Mouse (Mus musculus) lung, postnatal 0 days (tissue): ENCODE data around the gene Manea. TPM values are rescaled to one million over a fixed set of nuclear protein-coding genes. Genes with fewer than 3 reads are reported as not detected.
"Not testable (repeated sequence)": the region's sequence is repeated elsewhere in the genome, so short reads cannot be mapped to it uniquely, and the experiment has no call there.

Experiments
- ATAC-seq: fragments of 200-750 bp; cut with Nextera tagmentation; 2 replicates; pipeline ENCODE4 v1.8.0; 2017; ENCODE audit warnings: moderate library complexity
- DNase-seq: peaks from one replicate; pipeline ENCODE4 v3.0.0-alpha.2; 2016; ENCODE audit warnings: low spot score
- H3K27ac ChIP-seq: fragments of 300-500 bp; sonication (generic); 2 replicates; pipeline ENCODE4 v1.5.1; 2014; ENCODE audit warnings: antibody characterized with exemption, mild to moderate bottlenecking, low read length, mixed read lengths
- H3K27me3 ChIP-seq: fragments of 300-500 bp; sonication (generic); replicated peaks from 2 replicates; pipeline ENCODE4 v1.6.1; 2014; ENCODE audit warnings: low read length, mixed read lengths; ENCODE audit not compliant: insufficient read depth
- H3K36me3 ChIP-seq: fragments of 300-500 bp; sonication (generic); 2 replicates; pipeline ENCODE4 v1.6.1; 2014; ENCODE audit warnings: low read length, mixed read lengths; ENCODE audit not compliant: insufficient read depth
- H3K4me1 ChIP-seq: fragments of 300-500 bp; sonication (generic); 2 replicates; pipeline ENCODE4 v1.6.1; 2014; ENCODE audit warnings: antibody characterized with exemption, low read depth, low read length, mixed read lengths; ENCODE audit not compliant: insufficient read depth
- H3K4me2 ChIP-seq: fragments of 300-500 bp; sonication (generic); replicated peaks from 2 replicates; pipeline ENCODE4 v1.6.1; 2014; ENCODE audit warnings: low read depth, mild to moderate bottlenecking, low read length, moderate library complexity, mixed read lengths
- H3K4me3 ChIP-seq: fragments of 300-500 bp; sonication (generic); 2 replicates; pipeline ENCODE4 v1.5.1; 2014; ENCODE audit warnings: low read depth, low read length
- H3K9ac ChIP-seq: fragments of 300-500 bp; sonication (generic); replicated peaks from 2 replicates; pipeline ENCODE4 v1.6.1; 2014; ENCODE audit warnings: low read depth, mild to moderate bottlenecking
- H3K9me3 ChIP-seq: fragments of 300-500 bp; sonication (generic); 2 replicates; pipeline ENCODE4 v1.6.1; 2016; ENCODE audit warnings: low read length, mixed read lengths
- CTCF ChIP-seq: IDR thresholded peaks from 2 replicates; pipeline ENCODE4 v1.5.1; 2016; ENCODE audit warnings: antibody characterized with exemption, mild to moderate bottlenecking
- EP300 ChIP-seq: IDR thresholded peaks from 2 replicates; pipeline ENCODE4 v1.6.1; 2016; ENCODE audit warnings: antibody characterized with exemption, mild to moderate bottlenecking, control low read depth
- WGBS: fragments of 180-500 bp; shearing (Covaris S2); extraction: QIAGEN DNeasy Blood & Tissue Kit; methylation state at CpG from one replicate; pipeline ENCODE4 v1.1.7; 2014; 5-methylcytosine and 5-hydroxymethylcytosine counted together
- polyA plus RNA-seq: library from polyadenylated mRNA; unstranded; fragments of >200 nt; fragmentation: Nextera tagmentation; extraction: Ambion mirVana; gene quantifications from 2 replicates; pipeline ENCODE4 v1.2.1, GENCODE M21; 2015

Gene Manea
- polyA plus RNA-seq, 1 experiment from 2014 or later: 7.0 TPM

GRCm38 (mm10) chr4:26342346-26342745, 4.3 kb downstream of the Manea start:
- Histone ChIP-seq H3K4me1 (no peaks in the 10 kb centered on the region), H3K9ac (no peak overlapping the region)
- no peak for ATAC-seq

GRCm38 (mm10) chr4:26338604-26339003, 8.1 kb downstream of the Manea start:
- WGBS: 77% methylated on average over 5 of the region's 5 CpGs
- no peaks in the 10 kb centered on the region for H3K4me1 ChIP-seq
- no peaks in the 10 kb centered on the region for H3K9me3 ChIP-seq
- TF ChIP-seq CTCF: no peak
- TF ChIP-seq EP300: no peak
- H3K27ac ChIP-seq: no peak overlapping the region
- H3K4me2 ChIP-seq: no peak overlapping the region
- ATAC-seq (no peak), DNase-seq (no peak)
- no peak overlapping the region for H3K9ac ChIP-seq
- no peaks in the 10 kb centered on the region for H3K27me3 ChIP-seq
- H3K4me3 ChIP-seq: no peak overlapping the region
- no peaks in the 10 kb centered on the region for H3K36me3 ChIP-seq

More at GRCm38 (mm10) chr4:26342346-26342745, 4.3 kb downstream of the Manea start:
- Histone ChIP-seq H3K9me3 (no peaks in the 10 kb centered on the region), H3K4me2 (no peak overlapping the region), H3K27ac (no peak overlapping the region), H3K36me3 (no peaks in the 10 kb centered on the region), H3K27me3 (no peaks in the 10 kb centered on the region), H3K4me3 (no peak overlapping the region)
- DNase-seq: no peak
- TF ChIP-seq EP300 (no peak), CTCF (no peak)

- H3K9ac ChIP-seq: no peak overlapping the region
- 89% methylated on average over 5 of the region's 5 CpGs for WGBS
- H3K27me3 ChIP-seq: no peaks in the 10 kb centered on the region
- H3K27ac ChIP-seq: no peak overlapping the region
- H3K36me3 ChIP-seq: no peaks in the 10 kb centered on the region
- no peak for TF ChIP-seq CTCF
- TF ChIP-seq EP300: no peak
- H3K9me3 ChIP-seq: no peaks in the 10 kb centered on the region
- no peak overlapping the region for H3K4me3 ChIP-seq
- H3K4me1 ChIP-seq: no peaks in the 10 kb centered on the region
- no peak for DNase-seq
- no peak for ATAC-seq
- no peak overlapping the region for H3K4me2 ChIP-seq
Measured at GRCm38 (mm10) chr4:26336563-26336962, 10.1 kb downstream of the Manea start.

DNA sequence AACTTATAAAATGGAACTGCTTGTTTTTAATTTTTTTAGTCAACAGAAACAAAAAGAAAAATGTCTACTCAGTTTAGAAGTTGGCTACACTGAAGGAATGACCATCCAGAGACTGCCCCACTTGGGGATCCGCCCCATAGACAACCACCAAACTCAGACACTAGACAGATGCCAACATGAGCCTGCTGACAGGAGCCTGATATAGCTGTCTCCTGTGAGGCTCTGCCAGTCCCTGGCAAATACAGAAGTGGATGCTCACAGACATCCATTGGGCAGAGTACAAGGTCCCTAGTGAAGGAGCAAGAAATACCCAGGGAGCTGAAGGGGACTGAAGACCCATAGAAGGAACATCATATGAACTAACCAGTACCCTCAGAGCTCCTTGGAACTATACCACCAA, 42.0 kb downstream of the Manea start:
- WGBS: 81% methylated on average over 1 of the region's 1 CpGs
- not testable (repeated sequence) for H3K4me1 ChIP-seq, H3K27me3 ChIP-seq, H3K27ac ChIP-seq, H3K9ac ChIP-seq, H3K9me3 ChIP-seq, H3K4me2 ChIP-seq, H3K4me3 ChIP-seq, H3K36me3 ChIP-seq, ATAC-seq, DNase-seq

- no peak overlapping the region for H3K9ac ChIP-seq
- DNase-seq (no peak), ATAC-seq (no peak)
- 16% methylated on average over 1 of the region's 1 CpGs for WGBS
- H3K4me2 ChIP-seq: no peak overlapping the region
- TF ChIP-seq CTCF (no peak), EP300 (no peak)
- H3K27me3 ChIP-seq: no peaks in the 10 kb centered on the region
- no peaks in the 10 kb centered on the region for H3K4me1 ChIP-seq
- H3K27ac ChIP-seq: no peak overlapping the region
- H3K4me3 ChIP-seq: no peak overlapping the region
- no peaks in the 10 kb centered on the region for H3K36me3 ChIP-seq
- H3K9me3 ChIP-seq: no peaks in the 10 kb centered on the region
Measured at GRCm38 (mm10) chr4:26277112-26277716, 69.5 kb downstream of the Manea start.

DNA sequence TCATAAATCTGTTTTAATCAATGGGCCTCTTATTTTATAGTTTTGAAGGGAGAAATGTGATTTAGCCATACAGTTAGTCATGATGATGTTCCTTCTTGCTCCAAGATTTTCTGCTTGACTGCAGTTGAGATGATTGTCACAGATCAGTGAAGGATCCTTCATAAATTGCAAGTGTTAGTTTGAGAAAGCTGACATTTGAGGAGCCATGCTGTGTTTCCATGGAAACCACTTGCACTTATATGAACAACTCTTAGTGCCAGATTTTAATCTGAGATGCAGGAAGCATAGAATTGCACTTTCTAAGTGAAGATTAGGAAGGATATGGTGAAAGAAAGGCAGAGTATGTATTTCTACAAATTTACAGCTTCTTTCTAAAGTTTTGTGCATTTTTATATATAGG, 70.4 kb downstream of the Manea start:
- Histone ChIP-seq H3K9ac (no peak overlapping the region), H3K27me3 (no peaks in the 10 kb centered on the region), H3K9me3 (no peaks in the 10 kb centered on the region), H3K4me2 (no peak overlapping the region), H3K36me3 (no peaks in the 10 kb centered on the region), H3K27ac (no peak overlapping the region), H3K4me3 (no peak overlapping the region), H3K4me1 (no peaks in the 10 kb centered on the region)
- ATAC-seq (no peak), DNase-seq (no peak)
- TF ChIP-seq EP300 (no peak), CTCF (no peak)

DNA sequence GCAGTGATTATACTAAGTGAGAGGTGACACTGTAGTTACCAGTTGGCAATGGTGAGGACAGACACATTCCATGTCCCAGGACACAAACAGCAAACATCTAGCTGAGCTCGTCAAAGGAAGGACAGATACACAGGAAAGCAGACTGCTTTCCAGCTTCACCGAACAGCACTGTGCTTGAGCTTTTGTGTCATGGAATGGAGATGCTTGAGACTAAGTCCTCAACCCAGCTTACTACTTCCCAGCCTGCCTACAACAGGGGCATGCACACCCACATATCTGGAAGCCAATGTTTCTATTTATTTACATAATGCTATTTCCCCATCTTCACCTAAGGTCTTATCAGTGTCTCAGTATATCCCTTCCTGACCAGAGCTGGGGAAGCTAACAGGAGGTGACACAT, 70.9 kb downstream of the Manea start:
- no peak for DNase-seq
- 51% methylated on average over 2 of the region's 2 CpGs for WGBS
- H3K4me3 ChIP-seq: no peak overlapping the region
- TF ChIP-seq EP300: no peak
- no peak for TF ChIP-seq CTCF
- H3K9me3 ChIP-seq: no peaks in the 10 kb centered on the region
- no peaks in the 10 kb centered on the region for H3K36me3 ChIP-seq
- no peaks in the 10 kb centered on the region for H3K27me3 ChIP-seq
- no peak overlapping the region for H3K9ac ChIP-seq
- no peak overlapping the region for H3K27ac ChIP-seq
- ATAC-seq: no peak
- no peaks in the 10 kb centered on the region for H3K4me1 ChIP-seq
- H3K4me2 ChIP-seq: no peak overlapping the region
